Mouse (Mus musculus) forebrain, postnatal 0 days (tissue): Measurements from ENCODE around the gene Ccser1. TPM values are rescaled to one million over a fixed set of nuclear protein-coding genes. Genes with fewer than 3 reads are reported as not detected.

Experiments used
- ATAC-seq: fragments of 200-750 bp; cut with Nextera tagmentation; 2 replicates; pipeline ENCODE4 v1.8.0; 2017; ENCODE audit warnings: mild to moderate bottlenecking, moderate library complexity
- DNase-seq: peaks from one replicate; pipeline ENCODE4 v3.0.0-alpha.2; 2015
- H3K27ac ChIP-seq: fragments of 300-500 bp; sonication (generic); 2 replicates; pipeline ENCODE4 v1.5.1; 2014; ENCODE audit warnings: low read depth, mild to moderate bottlenecking, antibody characterized with exemption, low read length, moderate library complexity, mixed read lengths
- H3K27me3 ChIP-seq: fragments of 300-500 bp; sonication (generic); 2 replicates; pipeline ENCODE4 v1.6.1; 2014; ENCODE audit warnings: mild to moderate bottlenecking, low read length, mixed read lengths; ENCODE audit not compliant: insufficient read depth
- H3K36me3 ChIP-seq: fragments of 300-500 bp; sonication (generic); 2 replicates; pipeline ENCODE4 v1.6.1; 2014; ENCODE audit warnings: mild to moderate bottlenecking, moderate library complexity; ENCODE audit not compliant: insufficient read depth
- H3K4me1 ChIP-seq: fragments of 300-500 bp; sonication (generic); 2 replicates; pipeline ENCODE4 v1.6.1; 2014; ENCODE audit warnings: antibody characterized with exemption; ENCODE audit not compliant: insufficient read depth
- H3K4me2 ChIP-seq: fragments of 300-500 bp; sonication (generic); 2 replicates; pipeline ENCODE4 v1.6.1; 2014; ENCODE audit warnings: low read depth, mild to moderate bottlenecking, moderate library complexity
- H3K4me3 ChIP-seq: fragments of 300-500 bp; sonication (generic); 2 replicates; pipeline ENCODE4 v1.5.1; 2014; ENCODE audit warnings: low read depth, low read length, mixed read lengths
- H3K9ac ChIP-seq: fragments of 300-500 bp; sonication (generic); 2 replicates; pipeline ENCODE4 v1.6.1; 2014; ENCODE audit warnings: mild to moderate bottlenecking
- H3K9me3 ChIP-seq: fragments of 300-500 bp; sonication (generic); 2 replicates; pipeline ENCODE4 v1.6.1; 2016; ENCODE audit warnings: low read length
- CTCF ChIP-seq: sonication (generic); IDR thresholded peaks from 2 replicates; pipeline ENCODE4 v1.5.1; 2016; ENCODE audit warnings: antibody characterized with exemption, control low read depth, low read depth
- whole genome bisulfite sequencing: fragments of 180-500 bp; shearing (Covaris S2); extraction: QIAGEN DNeasy Blood & Tissue Kit; methylation state at CpG from one replicate; pipeline ENCODE4 v1.1.7; 2014; 5-methylcytosine and 5-hydroxymethylcytosine counted together
- polyA plus RNA-seq: library from polyadenylated mRNA; unstranded; fragments of >200 nt; fragmentation: Nextera tagmentation; extraction: Ambion mirVana; gene quantifications from 2 replicates; pipeline ENCODE4 v1.2.1, GENCODE M21; 2015
- total RNA-seq: library from RNA; depleted of rRNA; stranded (reverse); fragments of >200 nt; gene quantifications from 2 replicates; pipeline ENCODE4 v1.2.3, GENCODE M21; 2014

Ccser1 gene
- total and polyA plus RNA-seq, 2 experiments from 2014 or later: 14.4 to 58.1 TPM

DNA sequence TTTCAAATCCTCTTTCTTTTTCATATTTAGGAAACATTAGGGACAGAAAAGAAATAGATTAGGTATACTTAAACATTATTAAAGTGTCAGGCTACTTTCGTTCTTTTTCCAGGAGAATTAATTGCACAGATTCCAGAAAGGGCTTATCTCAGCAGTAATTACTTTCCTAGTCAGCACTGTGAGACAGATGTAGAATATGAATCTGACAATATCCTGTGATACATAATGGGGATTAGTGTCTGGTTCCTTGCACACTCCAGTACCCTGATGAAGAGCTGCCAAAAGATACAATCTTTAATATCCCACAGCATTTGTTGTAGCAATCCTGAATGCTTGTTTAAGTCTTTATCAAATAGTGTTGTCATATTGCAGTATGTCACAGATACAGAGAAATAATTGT is 548.9 kb downstream of the Ccser1 start:
- Histone ChIP-seq H3K9me3 (no peaks in the 10 kb centered on the region), H3K27ac (no peak overlapping the region), H3K4me1 (no peaks in the 10 kb centered on the region), H3K36me3 (no peaks in the 10 kb centered on the region), H3K27me3 (no peaks in the 10 kb centered on the region), H3K4me3 (no peak overlapping the region), H3K4me2 (no peak overlapping the region), H3K9ac (no peak overlapping the region)
- ATAC-seq (no peak; the same call in 1 of the 2 replicates), DNase-seq (no peak)
- WGBS: 27% methylated on average over 1 of the region's 1 CpGs
- TF ChIP-seq CTCF: no peak

DNA sequence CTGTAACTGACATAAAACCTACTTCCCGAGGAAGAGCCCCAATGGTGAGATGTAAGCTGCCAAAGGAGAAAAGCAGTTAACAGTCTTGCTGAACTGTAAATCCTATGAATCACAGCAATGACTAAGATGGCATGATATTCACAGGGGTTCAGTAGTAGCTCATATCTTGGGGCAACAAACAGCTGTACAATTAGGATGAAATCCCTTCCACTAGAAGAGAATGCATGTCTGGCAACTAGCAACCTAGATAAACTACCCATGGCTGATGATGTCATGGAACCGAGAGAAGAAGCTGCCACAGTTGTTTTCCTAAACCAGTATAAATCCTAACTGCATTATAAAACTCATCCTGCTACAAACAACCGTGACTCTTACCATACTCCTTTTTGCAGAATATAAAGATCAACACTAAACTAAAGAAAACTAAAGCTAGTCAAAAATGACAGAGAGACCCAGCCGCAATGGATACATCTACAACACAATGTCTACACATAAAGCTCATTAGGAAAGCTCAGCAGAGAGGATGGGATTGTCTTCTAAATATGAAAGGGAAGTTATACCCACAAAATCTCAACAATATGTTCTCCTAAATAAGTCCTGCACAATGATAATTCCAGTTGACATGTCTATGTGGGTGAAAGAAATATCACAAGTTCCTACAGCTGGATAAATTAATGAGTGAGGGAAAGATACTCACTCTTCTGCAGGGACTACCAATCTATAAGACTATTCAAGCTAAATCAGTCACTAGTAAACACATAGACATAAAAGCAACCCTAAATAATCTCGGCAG is 550.2 kb downstream of the Ccser1 start:
- H3K4me3 ChIP-seq: no peak overlapping the region
- H3K4me2 ChIP-seq: no peak overlapping the region
- no peak for ATAC-seq
- WGBS: 81% methylated on average over 5 of the region's 5 CpGs
- no peaks in the 10 kb centered on the region for H3K27me3 ChIP-seq
- H3K36me3 ChIP-seq: no peaks in the 10 kb centered on the region
- no peak for TF ChIP-seq CTCF
- H3K9ac ChIP-seq: no peak overlapping the region
- no peaks in the 10 kb centered on the region for H3K4me1 ChIP-seq
- no peak for DNase-seq
- no peaks in the 10 kb centered on the region for H3K9me3 ChIP-seq
- no peak overlapping the region for H3K27ac ChIP-seq

DNA sequence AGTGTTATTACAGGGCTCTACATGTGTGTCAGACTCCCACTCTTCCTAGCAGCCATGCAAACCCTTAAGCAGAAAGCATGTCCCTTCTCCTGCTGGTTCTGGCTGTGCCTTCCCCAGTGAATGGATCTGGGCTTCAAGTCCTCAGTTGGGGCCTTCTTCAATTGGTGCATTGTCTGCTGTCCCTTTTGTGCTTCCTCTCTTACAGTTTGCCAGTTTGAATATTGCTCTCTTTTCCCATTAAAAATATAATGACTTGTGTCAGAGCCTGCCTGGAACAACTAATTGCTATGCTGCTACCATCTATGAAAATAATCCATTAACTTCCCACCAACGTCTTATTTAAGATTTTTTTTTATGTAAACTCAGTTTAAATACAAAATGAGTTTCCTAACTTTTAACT is 566.2 kb downstream of the Ccser1 start:
- no peak overlapping the region for H3K9ac ChIP-seq
- H3K27me3 ChIP-seq: no peaks in the 10 kb centered on the region
- H3K9me3 ChIP-seq: no peaks in the 10 kb centered on the region
- no peak overlapping the region for H3K27ac ChIP-seq
- DNase-seq (no peak), ATAC-seq (no peak)
- H3K4me3 ChIP-seq: no peak overlapping the region
- H3K36me3 ChIP-seq: no peaks in the 10 kb centered on the region
- no peak overlapping the region for H3K4me2 ChIP-seq
- TF ChIP-seq CTCF: no peak
- H3K4me1 ChIP-seq: no peaks in the 10 kb centered on the region
- 28% methylated on average over 1 of the region's 1 CpGs for WGBS

DNA sequence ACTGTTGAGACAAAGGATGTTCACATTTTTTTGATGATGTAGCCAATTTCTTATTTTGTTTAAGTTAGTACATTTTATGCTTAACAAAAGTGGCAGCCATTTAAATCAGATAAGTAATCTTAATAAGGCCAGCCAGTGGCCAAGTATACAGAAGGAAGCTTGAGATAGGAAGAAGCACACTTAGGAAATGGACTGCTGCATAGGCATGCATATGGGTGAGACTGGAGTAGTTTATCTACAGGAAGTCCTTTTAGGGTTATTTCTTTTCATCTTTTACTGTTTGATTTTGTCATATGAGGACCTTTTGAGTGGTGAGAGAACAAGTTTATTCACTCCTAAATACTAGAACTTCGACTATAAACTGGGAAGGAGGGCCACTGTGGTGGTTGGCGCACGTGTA is 582.0 kb downstream of the Ccser1 start:
- no peak for ATAC-seq
- no peak for TF ChIP-seq CTCF
- Histone ChIP-seq H3K4me1 (no peaks in the 10 kb centered on the region), H3K36me3 (no peaks in the 10 kb centered on the region), H3K4me3 (no peak overlapping the region), H3K4me2 (no peak overlapping the region), H3K9me3 (no peaks in the 10 kb centered on the region), H3K27me3 (no peaks in the 10 kb centered on the region), H3K27ac (no peak overlapping the region), H3K9ac (no peak overlapping the region)
- 93% methylated on average over 3 of the region's 3 CpGs for WGBS
- DNase-seq: no peak

DNA sequence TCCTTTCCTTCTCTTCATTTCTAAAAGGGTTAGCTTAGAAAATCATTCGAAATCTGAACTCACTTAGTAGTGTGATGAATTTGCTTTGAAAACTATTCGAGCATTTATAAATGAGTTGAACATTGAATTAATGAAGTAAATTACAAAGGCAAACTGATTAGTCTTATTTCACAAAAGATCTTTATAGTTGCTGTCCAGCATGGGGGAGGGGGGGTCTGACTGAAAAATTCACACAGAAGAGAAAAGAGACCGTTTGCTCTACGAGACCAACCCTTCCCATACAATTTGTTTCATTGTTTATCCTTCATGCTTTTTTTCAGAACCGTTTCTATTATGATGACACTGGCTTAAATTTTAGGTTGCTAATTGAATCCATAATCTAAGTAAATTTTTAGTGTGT is 583.3 kb downstream of the Ccser1 start:
- ATAC-seq (no peak), DNase-seq (no peak)
- no peak for TF ChIP-seq CTCF
- Histone ChIP-seq H3K36me3 (no peaks in the 10 kb centered on the region), H3K27me3 (no peaks in the 10 kb centered on the region), H3K4me2 (no peak overlapping the region), H3K9ac (no peak overlapping the region), H3K4me1 (no peaks in the 10 kb centered on the region), H3K27ac (no peak overlapping the region), H3K9me3 (no peaks in the 10 kb centered on the region), H3K4me3 (no peak overlapping the region)
- 23% methylated on average over 5 of the region's 5 CpGs for WGBS

DNA sequence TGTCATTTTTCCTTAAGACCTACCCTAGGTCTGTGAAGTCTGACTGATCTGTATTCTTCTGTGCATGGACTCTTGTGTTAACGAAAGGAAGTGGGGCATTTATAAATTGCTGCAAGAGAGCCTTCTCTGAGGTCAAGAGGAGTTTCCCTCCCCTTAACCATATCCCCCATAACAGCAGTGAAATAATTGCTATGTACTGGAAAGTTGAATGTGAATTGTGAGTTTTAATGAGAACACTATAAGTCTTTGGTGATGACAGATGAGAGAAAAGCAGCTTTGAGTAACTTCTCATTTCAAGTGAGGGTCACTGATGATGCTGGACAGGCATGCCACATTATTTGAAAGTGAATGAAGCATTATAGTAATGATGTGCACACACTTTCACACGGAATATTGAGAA is 585.7 kb downstream of the Ccser1 start:
- no peak overlapping the region for H3K27ac ChIP-seq
- H3K36me3 ChIP-seq: no peaks in the 10 kb centered on the region
- H3K4me2 ChIP-seq: no peak overlapping the region
- no peak for DNase-seq
- WGBS: 51% methylated on average over 2 of the region's 2 CpGs
- ATAC-seq: no peak
- no peak overlapping the region for H3K9ac ChIP-seq
- H3K4me3 ChIP-seq: no peak overlapping the region
- H3K4me1 ChIP-seq: no peaks in the 10 kb centered on the region
- H3K27me3 ChIP-seq: no peaks in the 10 kb centered on the region
- TF ChIP-seq CTCF: no peak
- no peaks in the 10 kb centered on the region for H3K9me3 ChIP-seq

DNA sequence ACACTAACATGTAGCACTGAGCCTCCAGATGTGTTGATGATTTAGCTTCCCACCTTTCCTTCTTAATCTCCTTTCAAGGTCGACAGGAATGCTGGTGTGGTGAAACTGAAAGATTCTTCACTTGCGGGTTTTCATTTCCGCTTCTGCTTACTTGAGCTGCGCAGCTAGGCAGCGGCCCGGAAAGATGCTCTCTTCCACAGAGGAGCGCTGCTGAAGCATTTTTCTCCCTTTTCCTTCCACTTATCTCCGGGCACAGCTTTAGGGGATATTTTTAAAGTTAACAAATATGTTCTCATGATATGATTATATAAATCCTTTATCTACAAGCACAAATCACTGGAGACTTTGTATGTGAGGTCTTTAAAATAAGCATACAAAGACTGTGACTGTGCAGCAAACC is 587.0 kb downstream of the Ccser1 start:
- no peak overlapping the region for H3K4me3 ChIP-seq
- H3K27ac ChIP-seq: no peak overlapping the region
- H3K27me3 ChIP-seq: no peaks in the 10 kb centered on the region
- H3K9ac ChIP-seq: no peak overlapping the region
- no peak overlapping the region for H3K4me2 ChIP-seq
- TF ChIP-seq CTCF: no peak
- ATAC-seq: no peak
- no peak for DNase-seq
- 82% methylated on average over 8 of the region's 8 CpGs for WGBS
- H3K9me3 ChIP-seq: no peaks in the 10 kb centered on the region
- no peaks in the 10 kb centered on the region for H3K36me3 ChIP-seq
- H3K4me1 ChIP-seq: no peaks in the 10 kb centered on the region
